Mouse (Mus musculus) small intestine, adult 2 months (tissue): ENCODE measurements around the gene Tmem186. TPM values are rescaled to one million over a fixed set of nuclear protein-coding genes. Genes with fewer than 3 reads are reported as not detected.

Experiments used
- H3K27ac ChIP-seq: fragments of 200-500 bp; 2 replicates; pipeline ENCODE4 v1.5.1; 2012; ENCODE audit warnings: low read depth, low read length, control low read depth, inconsistent platforms; ENCODE audit not compliant: insufficient read depth
- H3K27me3 ChIP-seq: fragments of 200-500 bp; 2 replicates; pipeline ENCODE4 v1.6.1; 2012; ENCODE audit warnings: mild to moderate bottlenecking, moderate library complexity, low read length, inconsistent platforms; ENCODE audit not compliant: control insufficient read depth, insufficient read depth
- H3K36me3 ChIP-seq: fragments of 200-500 bp; 2 replicates; pipeline ENCODE4 v1.6.1; 2012; ENCODE audit warnings: mild to moderate bottlenecking, low read length, control low read depth, inconsistent platforms; ENCODE audit not compliant: control insufficient read depth, insufficient read depth
- H3K4me1 ChIP-seq: fragments of 200-500 bp; 2 replicates; pipeline ENCODE4 v1.6.1; 2012; ENCODE audit warnings: low read length, inconsistent platforms, mixed read lengths; ENCODE audit not compliant: control insufficient read depth, insufficient read depth, insufficient read length
- H3K4me3 ChIP-seq: fragments of 200-500 bp; 2 replicates; pipeline ENCODE4 v1.5.1; 2012; ENCODE audit warnings: low read depth, mild to moderate bottlenecking, control low read depth, inconsistent platforms, low read length, moderate library complexity
- CTCF ChIP-seq: fragments of 200-500 bp; IDR thresholded peaks from 2 replicates; pipeline ENCODE4 v1.5.1; 2012; ENCODE audit warnings: low read depth, mild to moderate bottlenecking, control low read depth, inconsistent platforms, low read length, moderate library complexity, mixed read lengths; ENCODE audit not compliant: insufficient replicate concordance, insufficient read length; ENCODE audit errors: extremely low read depth
- POLR2A ChIP-seq: fragments of 200-500 bp; IDR thresholded peaks from 2 replicates; pipeline ENCODE4 v1.6.1; 2012; ENCODE audit warnings: low read depth, mild to moderate bottlenecking, control low read depth, inconsistent platforms, low read length, moderate library complexity
- WGBS: fragments of 180-500 bp; shearing (Covaris S2); methylation state at CpG from one replicate; pipeline ENCODE4 v1.1.7; 2018; 5-methylcytosine and 5-hydroxymethylcytosine counted together
- polyA plus RNA-seq: library from polyadenylated mRNA; depleted of rRNA; stranded (reverse); fragments of >200 nt; gene quantifications from 2 replicates; pipeline ENCODE4 v1.2.3, GENCODE M21; 2012

Tmem186 gene
- polyA plus RNA-seq, 1 experiment, result 8.6 TPM

DNA sequence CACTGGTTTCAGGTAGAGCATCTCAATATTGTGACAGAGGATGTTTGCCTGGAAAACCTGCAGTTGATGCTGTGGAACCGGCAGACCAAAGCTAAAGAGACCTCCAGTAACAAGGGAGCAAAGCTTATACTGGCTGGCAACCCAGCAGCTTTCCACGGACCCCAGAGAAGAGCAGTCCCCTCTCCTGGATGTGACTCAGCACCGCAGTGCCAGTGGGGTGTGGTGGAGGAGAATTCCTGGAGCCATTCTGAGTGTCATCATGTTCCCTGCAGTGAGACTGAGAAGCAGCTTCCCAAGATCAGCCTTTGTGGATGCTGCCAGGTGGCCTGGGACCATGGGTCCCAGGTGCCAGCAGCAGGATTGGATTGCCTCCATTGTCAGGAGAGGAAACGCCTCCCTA, 24.5 kb downstream of the Tmem186 start:
- TF ChIP-seq CTCF (no peak), POLR2A (no peak)
- WGBS, result 86% methylated on average over 4 of the region's 4 CpGs
- H3K4me1 ChIP-seq, result no peaks in the 10 kb centered on the region
- no peak overlapping the region for H3K4me3 ChIP-seq
- H3K27ac ChIP-seq, result no peak overlapping the region
- peaks cover 10% of the 10 kb centered on the region; the same call in 1 of the 2 replicates for H3K36me3 ChIP-seq
- H3K27me3 ChIP-seq, result no peaks in the 10 kb centered on the region

- whole genome bisulfite sequencing, result 89% methylated on average over 8 of the region's 8 CpGs
- TF ChIP-seq POLR2A, result no peak
- no peak for TF ChIP-seq CTCF
- Histone ChIP-seq H3K27me3 (no peaks in the 10 kb centered on the region), H3K36me3 (peaks cover 10% of the 10 kb centered on the region; the same call in 1 of the 2 replicates), H3K4me3 (no peak overlapping the region), H3K27ac (no peak overlapping the region), H3K4me1 (no peaks in the 10 kb centered on the region)
Observed at GRCm38 (mm10) chr16:8612214-8613005, 25.1 kb downstream of the Tmem186 start.

DNA sequence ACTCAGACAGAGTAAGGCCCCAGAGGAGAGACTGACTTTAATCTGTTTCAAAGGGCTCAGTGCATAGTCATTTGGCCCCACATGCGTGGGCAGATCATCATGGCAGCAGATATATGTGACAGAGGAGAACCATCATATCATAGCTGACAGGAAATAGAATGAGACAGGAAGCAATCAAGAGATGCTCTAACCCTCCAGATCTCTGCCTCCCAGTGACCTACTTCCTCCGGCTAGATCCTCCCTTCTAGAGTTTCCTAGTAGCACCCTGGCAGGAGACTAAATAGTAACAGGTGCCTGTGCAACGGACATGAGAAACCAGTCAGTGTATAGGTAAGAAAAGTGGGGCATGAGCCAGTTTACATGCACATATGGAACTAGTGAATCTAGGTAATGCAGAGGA, 27.1 kb downstream of the Tmem186 start:
- TF ChIP-seq POLR2A (no peak), CTCF (no peak)
- no peaks in the 10 kb centered on the region for H3K27me3 ChIP-seq
- WGBS, result 81% methylated on average over 3 of the region's 3 CpGs
- 0 out of 2 replicates have a peak, but pooled peaks cover 6% of the 10 kb centered on the region for H3K36me3 ChIP-seq
- H3K27ac ChIP-seq, result no peak overlapping the region
- no peaks in the 10 kb centered on the region for H3K4me1 ChIP-seq
- H3K4me3 ChIP-seq, result no peak overlapping the region

- H3K4me1 ChIP-seq, result peaks cover 9% of the 10 kb centered on the region; the same call in 1 of the 2 replicates
- 18% methylated on average over 3 of the region's 3 CpGs for WGBS
- no peaks in the 10 kb centered on the region for H3K27me3 ChIP-seq
- H3K27ac ChIP-seq, result peak overlapping the region; percentile 93
- H3K4me3 ChIP-seq, result no peak overlapping the region
- peaks cover 7% of the 10 kb centered on the region; the same call in 1 of the 2 replicates for H3K36me3 ChIP-seq
- TF ChIP-seq CTCF, result no peak
Observed at GRCm38 (mm10) chr16:8603789-8604188, 33.7 kb downstream of the Tmem186 start.

DNA sequence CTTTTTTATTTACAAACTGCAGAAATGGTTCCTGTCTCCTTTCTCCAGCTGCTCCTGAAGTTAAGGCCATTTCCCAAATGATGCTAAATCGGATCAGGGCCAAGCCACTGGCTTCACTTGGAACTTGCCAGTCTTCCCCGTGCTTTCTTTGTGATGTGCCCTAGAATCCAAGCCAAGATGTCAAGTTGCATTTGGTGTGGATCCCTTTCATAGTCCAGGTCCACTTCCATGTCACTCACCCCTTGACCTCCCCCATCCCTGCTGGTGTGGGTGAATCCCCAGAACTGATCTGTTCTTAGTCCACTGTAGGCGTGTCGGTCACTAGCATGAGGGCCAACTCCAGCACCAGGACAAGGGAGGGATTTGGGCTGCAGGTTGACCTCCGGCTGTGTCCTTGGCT, 40.0 kb downstream of the Tmem186 start:
- Histone ChIP-seq H3K27me3 (no peaks in the 10 kb centered on the region), H3K4me3 (no peak overlapping the region), H3K36me3 (peaks cover 7% of the 10 kb centered on the region; the same call in 1 of the 2 replicates), H3K27ac (no peak overlapping the region), H3K4me1 (peaks cover 11% of the 10 kb centered on the region; the same call in 1 of the 2 replicates)
- no peak for TF ChIP-seq CTCF
- TF ChIP-seq POLR2A, result no peak
- 89% methylated on average over 5 of the region's 5 CpGs for WGBS

- Histone ChIP-seq H3K27me3 (no peaks in the 10 kb centered on the region), H3K4me1 (peaks cover 8% of the 10 kb centered on the region; the same call in 1 of the 2 replicates), H3K36me3 (peaks cover 3% of the 10 kb centered on the region; the same call in 1 of the 2 replicates), H3K4me3 (no peak overlapping the region), H3K27ac (no peak overlapping the region)
- 94% methylated on average over 4 of the region's 4 CpGs for WGBS
- TF ChIP-seq CTCF, result no peak
- no peak for TF ChIP-seq POLR2A
Observed at GRCm38 (mm10) chr16:8596336-8596735, 41.2 kb downstream of the Tmem186 start.

DNA sequence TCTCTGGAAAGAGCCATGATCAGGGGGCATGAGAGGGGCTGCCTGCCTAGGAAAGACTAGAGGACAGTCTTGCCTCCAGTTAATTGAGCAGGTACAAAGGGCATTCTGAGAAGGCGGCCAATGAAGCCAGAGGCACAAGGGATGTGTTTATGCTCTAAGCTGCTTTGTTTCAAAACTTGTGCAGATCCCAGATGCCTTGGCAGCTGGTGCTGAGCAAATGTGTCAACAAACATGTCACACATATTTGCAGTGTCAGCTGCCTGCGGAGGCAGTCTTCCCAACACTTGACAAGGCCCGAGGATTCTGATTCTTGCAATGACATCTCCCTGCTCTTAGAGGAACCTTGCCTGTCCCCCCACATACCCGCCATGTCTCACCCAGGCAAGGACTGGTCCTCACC, 42.1 kb downstream of the Tmem186 start:
- Histone ChIP-seq H3K27ac (no peak overlapping the region), H3K36me3 (no peaks in the 10 kb centered on the region), H3K27me3 (no peaks in the 10 kb centered on the region), H3K4me1 (peaks cover 8% of the 10 kb centered on the region; the same call in 1 of the 2 replicates), H3K4me3 (no peak overlapping the region)
- 54% methylated on average over 4 of the region's 4 CpGs for WGBS
- TF ChIP-seq CTCF (no peak), POLR2A (no peak)
